Mouse (Mus musculus) neutrophil, adult 5-6 weeks (primary cell): ENCODE measurements around the gene Ifitm3. TPM values are rescaled to one million over a fixed set of nuclear protein-coding genes. Genes with fewer than 3 reads are reported as not detected.
"Not testable (repeated sequence)": the region's sequence is repeated elsewhere in the genome, so short reads cannot be mapped to it uniquely, and the experiment has no call there.

Experiments
- ATAC-seq: fragments of 151-379, 151-347 bp; 2 replicates; pipeline ENCODE4 v1.8.0; 2017; ENCODE audit warnings: mild to moderate bottlenecking, moderate TSS enrichment; ENCODE audit not compliant: insufficient number of reproducible peaks, poor library complexity, low FRiP score, severe bottlenecking; ENCODE audit errors: extremely low read depth
- total RNA-seq: library from RNA; stranded (forward); fragments of 200-1000 nt; gene quantifications from 2 replicates; pipeline ENCODE4 v1.2.3, GENCODE M21; 2017

Gene Ifitm3
- total RNA-seq, 1 experiment from 2014 or later = 187 TPM

DNA sequence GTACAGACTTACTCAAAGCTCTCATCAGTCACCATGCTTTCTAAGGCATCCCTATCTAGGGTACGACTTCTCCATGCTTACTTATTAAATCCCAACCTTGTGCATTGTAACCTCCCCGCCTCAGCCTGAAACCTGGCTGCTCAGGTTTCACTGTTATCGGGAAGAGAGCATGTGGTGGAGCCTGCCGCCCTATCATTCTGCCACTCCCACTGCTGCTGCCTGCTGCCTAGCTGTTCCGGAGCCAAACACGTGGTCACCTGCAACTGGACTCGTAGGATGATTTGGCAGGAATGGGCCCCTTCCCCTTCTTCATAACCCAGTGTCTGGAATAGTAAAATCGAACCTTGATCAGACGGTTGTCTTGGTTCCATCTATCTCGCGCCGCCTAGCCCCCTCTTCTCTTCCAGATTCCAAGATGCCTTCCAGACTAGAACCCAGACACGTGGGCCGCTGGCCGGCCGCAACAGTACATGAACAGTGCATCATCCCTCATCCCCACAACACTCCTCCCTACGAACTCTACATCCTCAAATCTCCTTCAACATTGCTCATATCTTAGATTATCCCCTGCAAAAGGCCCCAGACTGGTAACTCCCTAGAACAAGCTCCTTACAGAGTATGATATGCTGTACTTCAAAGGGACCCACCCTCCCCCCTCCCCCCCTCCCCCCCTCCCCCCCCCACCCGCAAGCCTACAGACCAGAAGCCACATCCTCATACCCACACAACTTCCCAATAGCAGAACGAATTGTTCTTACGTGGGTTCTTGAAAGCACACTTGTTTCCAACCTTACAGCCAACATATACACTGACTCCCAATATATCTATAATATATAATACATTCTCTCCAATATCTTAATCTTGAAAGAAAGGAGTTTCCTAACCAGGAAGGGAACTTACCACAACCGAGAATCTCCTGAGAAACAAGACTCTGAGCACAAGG is 27.8 kb upstream of the Ifitm3 start:
- ATAC-seq = peak; percentile 23; the same call in 1 of the 2 replicates

DNA sequence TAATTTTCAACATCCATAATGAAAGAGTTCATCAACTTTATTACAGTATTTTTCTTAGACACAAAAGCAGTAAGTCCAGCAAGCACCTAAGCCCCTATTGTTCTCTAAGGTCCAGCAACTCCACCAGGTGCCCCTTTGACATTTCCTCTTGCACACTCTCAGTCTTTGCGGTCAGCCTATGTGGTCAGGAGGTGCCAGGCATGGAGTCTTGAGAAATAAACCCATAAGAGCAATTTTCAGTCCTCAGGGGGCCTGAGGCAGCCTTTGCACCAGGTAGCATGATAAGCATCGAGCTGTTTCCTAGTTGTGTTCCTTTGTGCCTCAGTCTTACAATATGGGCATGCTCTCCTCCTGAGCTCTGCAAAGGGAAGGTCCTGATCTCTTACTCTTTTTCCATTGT is 26.1 kb upstream of the Ifitm3 start:
- ATAC-seq = not testable (repeated sequence)

DNA sequence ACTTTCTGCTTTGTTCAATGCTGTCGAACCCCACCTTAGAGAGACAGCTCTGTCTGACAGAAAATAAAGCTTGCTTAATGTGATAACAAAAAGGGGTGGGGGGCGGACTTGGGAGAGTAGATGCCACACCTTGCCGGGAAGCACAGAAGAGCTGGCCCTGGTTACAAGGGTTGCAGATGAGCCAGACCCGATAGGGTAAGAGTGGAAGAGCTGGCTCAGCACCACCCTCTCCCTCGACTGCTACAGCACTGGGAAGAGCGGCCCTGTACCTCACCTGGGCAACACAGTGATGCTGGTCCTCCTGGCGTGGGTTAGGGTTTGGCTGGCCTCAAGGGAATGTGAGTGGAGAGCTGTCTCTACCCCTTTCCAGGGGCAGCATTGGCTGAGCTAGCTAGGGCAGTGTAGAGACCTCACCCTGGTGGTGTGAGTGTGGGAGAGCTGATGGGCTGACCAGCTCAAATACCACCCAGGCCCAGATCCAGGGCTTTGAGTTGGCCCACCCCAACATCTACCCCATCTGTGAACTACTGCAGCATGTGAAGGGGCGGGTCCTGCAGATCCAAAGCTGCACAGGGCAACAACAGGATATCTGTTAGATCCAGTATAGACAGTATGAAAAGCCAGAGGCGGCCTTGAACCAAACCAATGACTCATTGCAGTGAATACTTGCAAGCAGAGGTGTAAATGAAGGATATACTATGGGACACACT is 22.0 kb upstream of the Ifitm3 start:
- ATAC-seq = no peak

DNA sequence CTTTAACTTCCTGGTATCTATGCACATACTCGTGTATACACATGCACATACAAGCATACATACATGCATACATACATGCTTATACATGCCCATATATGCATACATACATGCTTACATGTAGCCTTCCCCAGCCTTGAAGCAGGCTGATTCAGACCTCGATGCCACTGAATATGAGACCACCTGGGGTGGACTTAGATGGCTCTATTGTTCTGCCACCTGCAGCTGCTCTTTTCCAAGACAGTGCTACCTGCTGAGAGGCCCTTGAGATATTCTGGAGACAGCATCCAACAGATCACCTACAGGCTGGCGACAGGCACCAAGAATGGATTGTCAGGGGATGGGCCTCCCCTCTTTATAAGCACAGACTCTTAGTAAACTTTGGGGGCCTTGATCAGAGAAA is 19.8 kb upstream of the Ifitm3 start:
- ATAC-seq = no peak

DNA sequence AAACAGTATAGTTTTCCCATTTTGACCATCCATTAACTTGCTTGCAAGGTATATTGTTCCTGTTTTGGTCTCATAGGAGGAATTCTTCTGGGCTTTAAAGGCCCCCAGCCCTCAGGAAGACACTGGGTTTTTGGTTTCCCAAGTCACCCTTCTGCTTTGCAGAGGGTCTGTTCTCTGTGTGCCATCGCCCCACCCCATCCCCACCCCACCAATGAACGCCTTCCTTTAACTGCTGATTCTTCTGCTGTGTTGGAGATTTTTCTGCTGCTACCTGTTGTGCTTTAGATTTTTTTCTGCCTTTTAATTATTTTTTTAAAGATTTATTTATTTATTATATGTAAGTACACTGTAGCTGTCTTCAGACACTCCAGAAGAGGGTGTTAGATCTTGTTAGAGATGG is 18.3 kb upstream of the Ifitm3 start, which contains the start of gene Gm17387:
Gm17387 (plus strand) TSS at position 301 of the 400 bp plus-strand sequence.
- no peak for ATAC-seq

DNA sequence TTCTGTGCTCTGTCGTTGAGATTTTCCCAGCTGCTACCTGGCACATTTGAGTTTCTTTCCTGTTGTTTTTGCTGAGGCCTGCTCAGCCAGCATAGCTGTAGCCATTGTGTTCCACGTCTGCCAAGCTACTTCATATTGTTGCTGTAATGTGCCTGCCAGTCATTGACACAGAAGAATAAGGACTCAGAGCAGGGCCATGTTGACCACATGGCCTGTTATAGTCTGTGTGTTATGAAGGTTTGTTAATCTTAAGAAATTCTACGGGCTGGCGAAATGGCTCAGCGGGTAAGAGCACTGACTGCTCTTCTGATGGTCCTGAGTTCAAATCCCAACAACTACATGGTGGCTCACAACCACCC is 16.1 kb upstream of the Ifitm3 start:
- ATAC-seq = no peak

DNA sequence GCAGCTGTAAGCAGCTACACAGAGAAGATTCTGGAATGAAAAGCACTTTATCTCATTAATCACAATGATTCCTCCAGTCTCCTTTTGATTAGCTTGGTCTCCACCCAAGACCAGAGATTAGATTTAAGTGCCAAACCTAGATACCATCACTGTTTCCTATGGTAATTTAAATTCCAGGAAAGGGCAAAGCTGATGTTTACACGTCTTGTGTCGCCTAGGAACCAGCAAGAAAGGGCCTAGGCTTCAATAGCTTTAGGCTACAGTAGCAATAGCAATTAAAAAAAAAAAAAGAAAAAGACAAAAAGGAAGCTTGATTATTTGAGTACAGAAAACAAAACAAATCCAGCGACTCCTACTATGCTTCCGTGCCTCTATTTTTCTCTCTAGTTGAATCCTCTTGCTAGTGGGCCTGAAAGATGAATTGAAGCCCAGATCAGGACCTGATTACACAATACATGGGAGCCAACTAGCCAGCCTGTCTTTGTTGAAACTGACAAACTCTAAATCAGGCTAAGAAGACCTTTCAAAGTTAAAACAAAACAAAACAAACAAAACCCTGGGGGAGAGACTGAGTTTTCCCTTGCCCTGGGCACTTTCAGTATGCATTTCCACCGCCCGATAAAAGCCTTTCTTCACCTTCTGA is 15.6 kb upstream of the Ifitm3 start:
- ATAC-seq = no peak

DNA sequence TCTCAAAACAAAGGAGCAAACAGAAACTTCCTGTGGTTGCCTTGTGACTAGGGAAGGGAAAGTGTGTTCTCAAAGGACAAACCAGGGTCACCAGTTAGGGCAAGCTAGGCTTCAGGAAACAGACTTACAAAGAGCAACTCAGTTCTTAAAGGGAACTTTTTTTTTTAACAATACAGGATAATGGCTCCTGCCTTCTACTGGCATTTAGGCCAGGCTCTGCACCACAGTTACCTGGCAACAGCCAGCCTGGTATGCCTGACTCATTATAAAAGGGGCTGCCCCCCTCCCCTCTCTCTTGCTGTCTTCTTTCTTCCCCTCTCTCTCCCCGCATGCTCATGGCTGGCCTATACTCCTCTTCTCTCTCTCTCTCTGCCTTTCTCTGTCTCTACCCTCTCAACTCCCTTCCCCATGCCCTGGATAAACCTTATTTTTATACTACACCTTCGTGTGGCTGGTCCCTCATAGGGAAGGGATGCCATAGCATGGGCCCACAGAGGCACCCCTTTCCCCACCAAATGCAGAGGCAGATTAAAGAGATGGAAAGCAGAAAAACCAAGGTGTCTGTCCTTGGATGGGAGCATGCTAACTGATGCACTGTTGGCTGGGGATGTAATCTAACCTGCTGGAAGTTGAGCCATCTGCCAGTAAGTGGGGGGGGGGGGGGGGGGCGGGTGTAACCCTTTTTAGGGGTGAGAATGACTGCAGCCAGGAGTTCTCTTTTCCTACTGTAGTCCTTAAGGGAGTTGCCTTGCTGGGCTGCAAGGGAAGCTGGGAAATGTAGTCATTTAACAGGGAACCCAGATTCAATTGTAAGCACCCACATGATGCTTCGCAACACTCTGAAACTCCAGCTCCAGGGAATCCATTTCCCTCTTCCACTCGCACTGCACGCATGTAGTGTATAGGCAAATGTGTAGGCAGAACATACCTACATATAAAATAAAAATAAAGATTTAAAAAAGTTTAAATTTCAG is 14.6 kb upstream of the Ifitm3 start:
- no peak for ATAC-seq

DNA sequence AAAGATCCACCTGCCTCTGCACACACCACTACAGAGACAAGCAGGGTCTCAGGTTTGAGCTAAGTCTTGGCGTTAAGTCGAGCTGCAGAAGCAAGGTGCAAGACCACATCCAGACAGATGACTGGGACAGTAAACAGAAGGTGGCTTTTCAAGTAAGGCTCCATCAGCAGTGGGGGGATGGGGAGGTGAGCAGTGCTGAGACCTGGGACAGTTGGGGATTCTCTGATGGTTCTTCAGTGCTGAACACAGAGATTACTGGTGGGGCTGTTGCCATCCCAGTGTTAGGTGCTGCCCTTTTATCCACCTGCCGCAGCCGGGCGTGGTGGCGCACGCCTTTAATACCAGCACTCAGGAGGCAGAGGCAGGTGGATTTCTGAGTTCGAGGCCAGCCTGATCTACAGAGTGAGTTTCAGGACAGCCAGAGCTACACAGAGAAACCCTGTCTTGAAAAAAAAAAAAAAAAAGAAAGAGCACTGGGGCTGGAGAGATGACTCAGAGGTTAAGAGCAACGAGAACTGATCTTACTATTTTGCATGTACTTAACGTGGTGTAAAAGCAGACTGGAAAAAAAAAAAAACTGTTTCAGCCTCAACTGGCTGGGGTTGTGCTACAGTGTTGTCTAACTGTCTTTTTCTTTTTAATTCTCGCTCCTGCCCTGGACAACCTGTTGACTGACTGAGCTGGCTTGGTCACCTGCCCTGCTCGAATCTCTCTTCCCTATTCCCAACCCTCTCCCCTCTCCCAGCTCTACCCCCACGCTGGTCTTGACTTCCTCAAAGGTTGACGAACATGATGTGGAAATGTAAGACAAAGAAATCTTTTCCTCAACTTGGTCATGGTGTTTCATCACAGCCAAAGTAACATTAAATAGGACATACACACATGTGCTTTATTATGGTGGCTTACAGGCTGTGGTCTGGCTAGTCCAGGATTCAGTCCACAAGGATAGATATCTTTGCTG is 11.2 kb upstream of the Ifitm3 start:
- ATAC-seq = peak; percentile 31; the same call in 1 of the 2 replicates

DNA sequence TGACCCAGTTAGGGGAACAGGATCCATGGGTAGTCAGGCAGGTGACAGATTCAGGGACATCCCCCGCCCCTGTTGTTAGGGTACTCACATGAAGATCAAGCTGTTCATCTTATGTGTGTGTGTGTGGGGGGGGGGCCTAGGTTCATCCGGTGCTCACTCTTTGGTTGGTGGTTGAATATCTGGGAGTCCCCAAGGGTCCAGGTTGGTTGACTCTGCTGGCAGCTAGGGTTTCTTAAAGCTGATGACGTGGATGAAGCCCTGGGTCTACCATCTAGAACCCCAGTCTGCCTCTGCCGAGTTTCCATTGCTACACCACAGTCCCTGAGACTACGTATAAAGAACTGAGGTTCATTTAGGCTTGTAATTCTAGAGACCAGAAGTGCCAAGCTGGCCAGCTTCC is 8.5 kb upstream of the Ifitm3 start:
- no peak for ATAC-seq

DNA sequence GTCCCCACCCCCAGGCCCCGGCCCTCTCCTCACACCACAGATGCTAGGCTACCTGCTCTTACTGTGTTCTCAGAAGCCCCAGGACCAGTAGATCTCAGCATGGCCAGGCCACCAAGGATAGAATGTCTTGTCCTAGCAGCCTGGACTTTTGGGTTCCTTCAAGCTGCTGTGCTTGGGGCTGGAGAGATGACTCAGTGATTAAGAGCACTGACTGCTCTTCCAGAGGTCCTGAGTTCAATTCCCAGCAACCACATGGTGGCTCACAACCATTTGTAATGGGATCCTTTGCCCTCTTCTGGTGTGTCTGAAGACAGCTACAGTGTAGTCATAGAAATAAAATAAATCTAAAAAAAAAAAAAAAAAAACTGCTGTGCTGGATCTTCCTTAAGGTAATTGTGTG is 7.3 kb upstream of the Ifitm3 start, which contains the start of gene Ifitm6:
Ifitm6 (minus strand) TSS at position 101 of the 400 bp plus-strand sequence.
- not testable (repeated sequence) for ATAC-seq

DNA sequence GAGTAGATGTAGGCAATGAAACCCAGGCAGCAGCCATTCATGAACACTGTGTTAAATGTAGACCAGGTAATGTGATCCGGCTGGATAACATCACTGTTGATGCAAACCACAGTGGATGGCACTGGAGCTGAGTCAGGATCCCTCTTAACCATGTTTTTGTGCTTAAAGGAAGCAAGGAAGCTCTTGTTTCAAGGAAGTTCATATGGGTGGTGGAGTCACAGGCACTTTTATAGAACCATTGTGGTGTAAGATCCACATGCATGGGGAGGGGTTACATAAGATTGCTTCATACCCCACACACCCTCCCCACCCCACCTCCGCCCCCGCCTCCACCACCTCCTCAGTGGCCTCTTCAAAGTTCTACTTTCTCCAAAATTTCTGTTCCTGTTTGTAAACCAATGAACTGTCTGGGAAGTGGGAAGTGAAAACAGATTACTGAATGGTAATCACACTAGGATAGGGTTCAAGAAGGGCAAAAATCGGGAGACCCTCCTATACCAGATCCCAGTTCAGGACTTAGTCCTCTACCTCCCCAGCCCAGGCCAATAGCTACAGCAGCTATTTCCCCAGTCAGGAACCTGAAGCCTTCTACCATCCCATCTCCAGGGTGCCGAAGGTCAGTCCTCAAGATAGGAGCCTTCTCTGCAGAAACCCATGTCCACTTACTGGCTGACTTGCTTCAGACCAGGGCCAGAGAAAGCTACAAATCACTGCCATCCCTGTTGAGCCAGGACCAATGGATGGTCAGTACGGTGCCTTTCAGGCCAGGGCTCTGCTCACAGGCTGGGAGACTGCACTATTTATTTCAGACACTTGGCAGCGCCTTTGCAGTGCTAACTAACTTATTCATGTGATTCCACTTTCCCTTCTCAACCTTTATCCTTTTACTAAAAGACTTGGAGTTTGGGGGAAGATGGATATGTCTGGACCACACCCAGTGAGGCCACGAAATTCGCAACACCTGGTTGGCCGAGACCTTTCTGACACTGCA is 6.4 kb upstream of the Ifitm3 start:
- peak; percentile 42; the same call in 1 of the 2 replicates for ATAC-seq

DNA sequence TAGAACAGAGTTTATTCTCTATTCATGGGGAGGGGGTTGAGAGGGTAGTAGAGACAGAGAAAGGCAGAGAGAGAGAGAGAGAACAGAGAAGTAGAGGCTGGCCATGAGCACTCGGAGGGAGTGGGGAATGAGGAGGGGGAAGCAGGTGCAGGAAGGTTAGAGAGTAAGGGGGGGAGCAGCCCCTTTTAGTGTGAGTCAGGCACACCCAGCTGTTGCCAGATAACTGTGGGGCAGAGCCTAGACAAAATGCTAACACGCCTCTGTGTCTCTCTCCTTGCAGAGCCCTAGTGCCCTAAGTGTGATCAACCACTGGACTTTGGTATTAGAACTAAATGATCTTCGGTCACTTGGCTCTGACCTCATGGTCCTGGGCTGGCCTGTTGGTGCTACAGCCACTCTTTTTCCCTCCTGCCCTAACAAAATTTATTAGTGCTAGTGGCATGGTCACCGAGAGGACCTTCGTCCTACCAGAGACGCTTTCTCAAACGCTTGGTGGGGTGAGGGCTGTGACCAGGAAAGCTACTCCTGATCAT is 734 bp upstream of the Ifitm3 start:
- no peak for ATAC-seq

DNA sequence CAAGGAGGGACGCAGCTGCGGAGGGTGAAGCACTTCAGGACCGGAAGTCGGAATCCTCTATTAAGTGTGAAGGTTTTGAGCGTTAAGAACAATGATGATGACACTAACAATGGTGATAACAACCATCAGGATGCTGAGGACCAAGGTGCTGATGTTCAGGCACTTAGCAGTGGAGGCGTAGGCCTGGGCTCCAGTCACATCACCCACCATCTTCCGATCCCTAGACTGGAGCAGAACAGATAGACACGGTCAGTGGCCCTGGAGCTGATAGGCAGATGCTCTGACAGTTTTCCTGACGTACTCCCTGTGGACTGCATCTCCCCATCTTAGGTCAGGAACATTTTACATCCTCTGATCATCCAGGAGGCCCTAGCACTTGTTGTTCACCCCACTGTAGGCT is 905 bp downstream of the Ifitm3 start:
- no peak for ATAC-seq

DNA sequence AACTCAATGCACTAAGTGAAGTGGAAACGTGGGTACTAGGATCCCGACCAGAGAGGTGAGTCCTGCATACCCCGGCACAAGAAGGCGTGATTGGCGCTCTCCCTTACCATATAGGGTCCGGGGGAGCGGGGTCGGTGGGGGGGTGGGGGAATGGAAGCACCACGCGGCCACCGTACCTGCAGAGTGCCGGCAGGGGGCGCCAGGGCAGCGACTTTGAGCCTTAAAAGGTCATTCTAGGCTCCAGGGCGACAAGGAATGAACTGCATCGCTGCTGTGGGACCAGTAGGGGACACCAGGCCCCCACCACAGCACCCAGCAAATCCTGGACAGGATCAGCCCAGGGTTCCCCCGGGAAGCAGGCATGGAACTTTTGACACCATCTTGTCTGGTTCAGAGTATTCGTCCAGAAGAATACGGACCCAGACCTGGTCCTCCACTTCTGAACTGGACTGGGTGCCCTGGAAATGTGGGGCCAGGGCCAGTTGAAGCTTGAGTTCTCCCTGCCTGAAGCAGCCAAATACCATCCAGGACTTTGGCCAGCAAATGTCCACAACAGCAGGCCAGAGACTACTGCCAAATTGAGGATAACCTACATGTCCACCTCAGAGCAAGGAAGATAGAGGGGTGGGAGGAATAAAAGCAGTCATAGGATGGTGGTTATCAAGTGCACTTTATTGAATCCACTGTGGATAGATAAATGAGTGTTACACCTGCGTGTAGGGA is 1.5 kb downstream of the Ifitm3 start:
- peak; percentile 75 for ATAC-seq
